Mouse (Mus musculus) olfactory bulb, adult 2 months (tissue): ENCODE results near the gene Gm20604.

Experiments
- CTCF ChIP-seq: fragments of 200-500 bp; IDR thresholded peaks from 2 replicates; pipeline ENCODE4 v1.5.1; 2012; ENCODE audit warnings: low read depth, mild to moderate bottlenecking, low read length, moderate library complexity; ENCODE audit not compliant: insufficient read depth
- POLR2A ChIP-seq: fragments of 200-500 bp; IDR thresholded peaks from 2 replicates; pipeline ENCODE4 v1.6.1; 2012; ENCODE audit warnings: mild to moderate bottlenecking, low read depth, low read length, moderate library complexity; ENCODE audit not compliant: insufficient read depth

GRCm38 (mm10) chr12:102702356-102703110, 55.9 kb downstream of the Gm20604 start:
- TF ChIP-seq CTCF (peak; percentile 50), POLR2A (no peak)
